Mouse (Mus musculus): ENCODE results near the gene Hspe1.

GRCm38 (mm10) chr1:55074757-55075156, 13.2 kb upstream of the Hspe1 start:
- TF ChIP-seq CTCF (IDR thresholded peaks at IDR 0.05; ENCODE audit: borderline replicate concordance, extremely low read depth, insufficient read depth, insufficient read length) = no peak
- TF ChIP-seq POLR2A (IDR thresholded peaks at IDR 0.05; ENCODE audit: borderline replicate concordance, extremely low read depth, insufficient read depth, insufficient read length, poor library complexity, severe bottlenecking) = no peak

Measured in brain, embryonic 14.5 days (tissue).